Comparison of ENCODE assay signal across 8 mouse cellular contexts in the genomic region with DNA sequence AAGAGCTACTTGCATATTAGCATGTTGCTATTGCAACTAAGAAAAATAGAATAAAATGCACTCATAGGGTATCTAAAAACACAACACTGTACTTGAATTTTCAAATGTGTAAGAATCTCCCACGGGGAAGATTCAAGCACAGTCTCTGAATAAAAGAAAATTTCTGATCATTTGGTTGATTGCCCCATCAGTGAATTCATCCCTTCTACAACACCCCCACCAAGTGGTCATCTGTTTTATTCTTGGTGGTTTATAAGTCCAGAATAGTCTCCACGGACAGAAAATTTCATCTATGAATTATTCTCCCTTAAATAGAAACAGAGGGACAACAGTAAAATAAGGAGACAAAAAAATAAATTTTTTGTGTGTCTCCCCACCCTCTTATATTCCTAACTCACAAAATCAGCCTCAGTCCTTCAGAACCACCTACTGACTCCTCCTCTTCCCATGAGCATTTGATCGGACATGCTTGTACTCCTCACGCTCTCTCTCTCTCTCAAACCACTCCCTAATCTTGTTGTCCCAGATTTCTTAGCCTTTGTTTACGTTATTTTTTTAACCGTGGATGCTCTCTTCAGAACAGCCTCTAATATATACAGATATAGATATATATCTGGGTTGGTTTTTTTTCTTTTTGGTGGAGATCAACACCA.
DNase-seq lines count a peak whose midpoint lies in the region; ATAC-seq and TF ChIP-seq lines count a peak whose summit lies in the region.

No protein-coding gene starts in this region.

- CTCF ChIA-PET in Patski (lab: Charles Lee) = no interaction called here

- POLR2A ChIA-PET in Patski (lab: Charles Lee) = no interaction called here

- TF ChIP-seq CTCF in left cerebral cortex, adult 2 months (IDR thresholded peaks at IDR 0.05) = peak; percentile 48
- peak; percentile 26 for TF ChIP-seq CTCF in Patski (IDR thresholded peaks at IDR 0.05)

- H3K9ac ChIP-seq in forebrain, embryonic 13.5 days = no peak overlapping the region

- no peak for DNase-seq in left cerebral cortex, adult 2 months (ENCODE audit: extremely low spot score in 1 of 2, low spot score in 2 of 2)
- DNase-seq in left cerebral cortex, adult 8-10 months (ENCODE audit: low spot score in 2 of 2) = no peak
- DNase-seq in Patski (ENCODE audit: low read depth, low spot score) = no peak
- DNase-seq in lung, postnatal 36 days = peak; percentile 14
- no peak for DNase-seq in gastrocnemius, postnatal 4 days (ENCODE audit: low spot score in 2 of 2)
- no peak for DNase-seq in B cell, adult 2 months
- DNase-seq in cerebellum, adult 11 months = no peak

- no peak overlapping the region for H3K4me2 ChIP-seq in forebrain, embryonic 13.5 days

- peaks cover 49% of the 10 kb centered on the region for H3K27me3 ChIP-seq in Patski
- H3K27me3 ChIP-seq in forebrain, embryonic 13.5 days = no peaks in the 10 kb centered on the region; the same call in 1 of the 2 replicates

- in situ Hi-C loops in Patski (cut with MboI; ENCODE audit: low pct_unique_long_range_greater_than_20kb) = loop anchor here (10.0 kb wide), 1 partner anchor 885 kb away; a partner anchor contains a TSS

- H3K9me3 ChIP-seq in forebrain, embryonic 13.5 days (replicated peaks) = no peaks in the 10 kb centered on the region

- 38% methylated on average over 6 of the region's 6 CpGs for WGBS in forebrain, embryonic 13.5 days

- intact Hi-C loops in left cerebral cortex, adult 2 months (cut with DNase I) = loop anchor here (2.0 to 10.0 kb wide), 2 partner anchors 615 to 885 kb away; a partner anchor contains a TSS

- no peaks in the 10 kb centered on the region for H3K36me3 ChIP-seq in forebrain, embryonic 13.5 days (ENCODE audit: poor library complexity, severe bottlenecking)

- no peaks in the 10 kb centered on the region for H3K4me1 ChIP-seq in forebrain, embryonic 13.5 days

- ATAC-seq in Patski = no peak
- peak; percentile 68; the same call in 1 of the 2 replicates for ATAC-seq in forebrain, embryonic 13.5 days

- H3K27ac ChIP-seq in left cerebral cortex, adult 2 months = no peak overlapping the region
- no peak overlapping the region for H3K27ac ChIP-seq in forebrain, embryonic 13.5 days

- H3K4me3 ChIP-seq in left cerebral cortex, adult 2 months = no peak overlapping the region
- no peak overlapping the region for H3K4me3 ChIP-seq in forebrain, embryonic 13.5 days
